In the genomic region with DNA sequence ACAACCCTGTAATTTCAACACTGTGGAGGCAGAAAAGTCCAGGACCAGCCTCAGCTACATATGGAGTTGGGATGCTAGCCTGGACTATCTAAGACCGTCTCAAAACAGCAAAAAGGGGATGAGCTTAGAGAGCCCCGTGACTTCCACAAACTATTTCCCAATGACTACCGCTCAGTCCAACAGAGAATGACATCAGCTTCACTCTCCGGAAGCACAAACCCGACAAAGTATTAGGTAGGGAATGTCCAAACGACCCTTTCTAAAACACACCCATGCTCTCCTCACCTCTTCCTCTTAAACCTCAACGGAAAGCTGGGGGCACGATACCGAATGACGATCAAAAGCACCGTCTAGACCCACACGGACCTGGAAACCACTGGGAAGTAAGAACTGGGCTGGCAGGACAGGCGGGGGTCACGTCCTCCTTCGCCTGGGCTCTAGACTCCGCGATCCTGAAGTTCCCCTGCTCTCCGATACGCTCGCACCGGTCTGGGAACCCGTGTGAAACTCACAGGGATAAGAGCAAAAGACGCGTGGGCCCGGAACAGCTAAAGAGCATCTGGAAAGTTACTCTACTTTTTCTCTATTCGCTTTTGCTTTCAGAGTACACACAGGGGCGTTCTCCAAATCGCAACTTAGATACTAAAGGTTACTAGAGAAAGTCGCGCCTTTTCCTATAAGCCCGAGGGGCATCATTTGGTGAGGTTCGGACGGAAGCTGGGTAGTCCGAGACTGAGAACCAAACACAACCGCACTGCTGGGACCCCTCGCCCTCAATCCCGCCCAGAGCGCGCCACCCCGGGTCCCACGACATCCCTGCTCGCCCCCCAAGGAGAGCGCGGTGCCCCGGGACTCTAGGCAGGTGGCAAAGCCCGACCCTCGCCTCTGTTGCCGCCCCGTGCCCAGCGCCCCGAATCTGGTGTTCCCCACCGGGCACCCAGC, we compare ENCODE assay signal across 8 mouse cellular contexts.
DNase-seq lines count a peak whose midpoint lies in the region; ATAC-seq and TF ChIP-seq lines count a peak whose summit lies in the region.

No protein-coding gene starts in this region.

- WGBS in limb, embryonic 14.5 days, result 1% methylated on average over 52 of the region's 52 CpGs
- under 1% methylated on average over 52 of the region's 52 CpGs for WGBS in midbrain, embryonic 13.5 days
- WGBS in spleen, adult 2 months, result under 1% methylated on average over 52 of the region's 52 CpGs

- peak; percentile 69 for DNase-seq in R1 (ENCODE audit: low read depth, low spot score)
- peak; percentile 53 for DNase-seq in limb, embryonic 14.5 days (ENCODE audit: low spot score)
- no peak for DNase-seq in spleen, adult 2 months (ENCODE audit: low read depth in 1 of 2, low spot score in 2 of 2)
- DNase-seq in cerebellum, adult 8-10 months, result no peak

- peaks cover 43% of the 10 kb centered on the region for H3K4me1 ChIP-seq in E14TG2a.4 (replicated peaks; ENCODE audit: low read depth, low read length)
- no peaks in the 10 kb centered on the region for H3K4me1 ChIP-seq in limb, embryonic 14.5 days (ENCODE audit: control insufficient read depth, insufficient read depth, low read length)
- H3K4me1 ChIP-seq in midbrain, embryonic 13.5 days (replicated peaks), result peaks cover 7% of the 10 kb centered on the region
- H3K4me1 ChIP-seq in spleen, adult 2 months (ENCODE audit: control insufficient read depth, insufficient read depth, insufficient read length), result peaks cover 5% of the 10 kb centered on the region; the same call in 1 of the 2 replicates

- peak overlapping the region; percentile 73 for H3K4me2 ChIP-seq in limb, embryonic 14.5 days (replicated peaks; ENCODE audit: low read depth, low read length, severe bottlenecking)
- H3K4me2 ChIP-seq in midbrain, embryonic 13.5 days (replicated peaks), result peak overlapping the region; percentile 75

- no peak for TF ChIP-seq POLR2A in limb, embryonic 14.5 days (IDR thresholded peaks at IDR 0.05; ENCODE audit: borderline replicate concordance, extremely low read depth, insufficient read depth, insufficient read length)
- no peak for TF ChIP-seq POLR2A in spleen, adult 2 months (IDR thresholded peaks at IDR 0.05; ENCODE audit: low read depth, low read length)

- H3K9ac ChIP-seq in limb, embryonic 14.5 days (ENCODE audit: low read depth, low read length, severe bottlenecking), result peak overlapping the region; percentile 80
- H3K9ac ChIP-seq in midbrain, embryonic 13.5 days (replicated peaks), result peak overlapping the region; percentile 67

- ATAC-seq in erythroid progenitor cell, adult 5-6 weeks (replicated peaks; ENCODE audit: low FRiP score, poor library complexity, severe bottlenecking), result peak; percentile 43; the same call in 1 of the 2 replicates
- ATAC-seq in hematopoietic stem cell, adult 5-6 weeks (replicated peaks in 1 of 2; ENCODE audit: insufficient read depth in 1 of 2, low FRiP score in 2 of 2, low TSS enrichment in 1 of 2, low read depth in 1 of 2, poor library complexity in 2 of 2, severe bottlenecking in 2 of 2), result peak; percentile 33 to 55
- ATAC-seq in limb, embryonic 14.5 days (ENCODE audit: low FRiP score, low read depth), result peak; percentile 47
- peak; percentile 53 for ATAC-seq in midbrain, embryonic 13.5 days

- H3K9me3 ChIP-seq in E14TG2a.4 (ENCODE audit: low read length), result no peaks in the 10 kb centered on the region
- peaks cover 11% of the 10 kb centered on the region for H3K9me3 ChIP-seq in limb, embryonic 14.5 days (ENCODE audit: control insufficient read depth, low read length)
- H3K9me3 ChIP-seq in midbrain, embryonic 13.5 days, result peaks cover 9% of the 10 kb centered on the region

- H3K27ac ChIP-seq in limb, embryonic 14.5 days (replicated peaks; ENCODE audit: low read depth, low read length), result peak overlapping the region; percentile 87
- H3K27ac ChIP-seq in midbrain, embryonic 13.5 days, result peak overlapping the region; percentile 31
- peak overlapping the region; percentile 66 for H3K27ac ChIP-seq in spleen, adult 2 months (ENCODE audit: insufficient read depth, low read length)

- H3K27me3 ChIP-seq in E14TG2a.4 (ENCODE audit: insufficient read depth, low read length), result peaks cover 16% of the 10 kb centered on the region
- no peaks in the 10 kb centered on the region for H3K27me3 ChIP-seq in limb, embryonic 14.5 days (ENCODE audit: control insufficient read depth, insufficient read depth, low read length)
- H3K27me3 ChIP-seq in midbrain, embryonic 13.5 days, result no peaks in the 10 kb centered on the region
- H3K27me3 ChIP-seq in spleen, adult 2 months (ENCODE audit: control insufficient read depth, insufficient read depth, low read length), result no peaks in the 10 kb centered on the region

- H3K4me3 ChIP-seq in E14TG2a.4 (replicated peaks; ENCODE audit: low read length), result peak overlapping the region; percentile 95
- H3K4me3 ChIP-seq in limb, embryonic 14.5 days (replicated peaks; ENCODE audit: low read length), result peak overlapping the region; percentile 86
- peak overlapping the region; percentile 56 for H3K4me3 ChIP-seq in midbrain, embryonic 13.5 days (replicated peaks)
- peak overlapping the region; percentile 73 for H3K4me3 ChIP-seq in spleen, adult 2 months (ENCODE audit: extremely low read depth, insufficient read depth, insufficient read length)

- no peak for TF ChIP-seq CTCF in E14TG2a.4 (conservative IDR thresholded peaks at IDR 0.05; ENCODE audit: low read length)
- no peak for TF ChIP-seq CTCF in spleen, adult 2 months (IDR thresholded peaks at IDR 0.05; ENCODE audit: extremely low read depth, insufficient read depth, insufficient read length, insufficient replicate concordance)

- H3K36me3 ChIP-seq in E14TG2a.4 (ENCODE audit: insufficient read depth, low read length), result peaks cover 7% of the 10 kb centered on the region
- peaks cover 7% of the 10 kb centered on the region; the same call in 1 of the 2 replicates for H3K36me3 ChIP-seq in limb, embryonic 14.5 days (ENCODE audit: control insufficient read depth, insufficient read depth, low read length)
- H3K36me3 ChIP-seq in midbrain, embryonic 13.5 days, result 0 out of 2 replicates have a peak, but pooled peaks cover 5% of the 10 kb centered on the region
- H3K36me3 ChIP-seq in spleen, adult 2 months (ENCODE audit: control insufficient read depth, insufficient read depth, low read length), result no peaks in the 10 kb centered on the region

Comparison
In these comparisons a context has a peak if more than half of its experiments do, and no peak if none do; other contexts are left out.
1. DNase-seq: peak in R1 (single experiment) and limb, embryonic 14.5 days (single experiment); none in spleen, adult 2 months (0 of 2) and cerebellum, adult 8-10 months (single experiment).
2. H3K27ac ChIP-seq: peak in every context shown above with its lines; median percentile 87 in limb, embryonic 14.5 days; 66 in spleen, adult 2 months; 31 in midbrain, embryonic 13.5 days.
3. Peak in every context shown above with its lines, with median percentiles within 50 percentile points of each other: H3K4me3 ChIP-seq and ATAC-seq.